Mouse (Mus musculus) midbrain, embryonic 16.5 days (tissue): Measurements from ENCODE around the gene A4galt. TPM values are rescaled to one million over a fixed set of nuclear protein-coding genes. Genes with fewer than 3 reads are reported as not detected.

ENCODE experiments used
- ATAC-seq: fragments of 200-750 bp; cut with Nextera tagmentation; 2 replicates; pipeline ENCODE4 v1.8.0; 2017; ENCODE audit warnings: moderate TSS enrichment
- H3K27ac ChIP-seq: fragments of 300-500 bp; sonication (generic); 2 replicates; pipeline ENCODE4 v1.5.1; 2014; ENCODE audit warnings: mild to moderate bottlenecking, low read length, mixed read lengths
- H3K27me3 ChIP-seq: fragments of 300-500 bp; sonication (generic); 2 replicates; pipeline ENCODE4 v1.6.1; 2014; ENCODE audit warnings: low read depth, low read length, mixed read lengths; ENCODE audit not compliant: control insufficient read depth, insufficient read depth
- H3K36me3 ChIP-seq: fragments of 300-500 bp; sonication (generic); 2 replicates; pipeline ENCODE4 v1.6.1; 2014; ENCODE audit warnings: mild to moderate bottlenecking, low read length, moderate library complexity, mixed read lengths; ENCODE audit not compliant: control insufficient read depth, insufficient read depth
- H3K4me1 ChIP-seq: fragments of 300-500 bp; sonication (generic); 2 replicates; pipeline ENCODE4 v1.6.1; 2014; ENCODE audit warnings: mild to moderate bottlenecking, low read length, mixed read lengths; ENCODE audit not compliant: control insufficient read depth, insufficient read depth
- H3K4me2 ChIP-seq: fragments of 300-500 bp; sonication (generic); 2 replicates; pipeline ENCODE4 v1.6.1; 2014; ENCODE audit warnings: mild to moderate bottlenecking, low read length, mixed read lengths
- H3K4me3 ChIP-seq: fragments of 300-500 bp; sonication (generic); 2 replicates; pipeline ENCODE4 v1.5.1; 2014; ENCODE audit warnings: low read depth, mild to moderate bottlenecking, low read length, moderate library complexity, mixed read lengths
- H3K9ac ChIP-seq: fragments of 300-500 bp; sonication (generic); 2 replicates; pipeline ENCODE4 v1.6.1; 2014; ENCODE audit warnings: low read depth, low read length, mixed read lengths
- H3K9me3 ChIP-seq: fragments of 300-500 bp; sonication (generic); replicated peaks from 2 replicates; pipeline ENCODE4 v1.6.1; 2014; ENCODE audit warnings: mild to moderate bottlenecking, low read length, mixed read lengths; ENCODE audit not compliant: control insufficient read depth, poor library complexity, severe bottlenecking
- WGBS: fragments of 180-500 bp; shearing (Covaris S2); extraction: QIAGEN DNeasy Blood & Tissue Kit; methylation state at CpG from one replicate; pipeline ENCODE4 v1.1.7; 2014; 5-methylcytosine and 5-hydroxymethylcytosine counted together
- polyA plus RNA-seq: library from polyadenylated mRNA; unstranded; fragments of >200 nt; fragmentation: Nextera tagmentation; extraction: Ambion mirVana; gene quantifications from 2 replicates; pipeline ENCODE4 v1.2.1, GENCODE M21; 2015

Gene A4galt
- polyA plus RNA-seq, 1 experiment from 2014 or later: 2.4 TPM

GRCm38 (mm10) chr15:83202412-83202811 is 49.2 kb downstream of the A4galt start:
- no peak overlapping the region for H3K4me2 ChIP-seq
- 62% methylated on average over 4 of the region's 4 CpGs for WGBS
- ATAC-seq: no peak

DNA sequence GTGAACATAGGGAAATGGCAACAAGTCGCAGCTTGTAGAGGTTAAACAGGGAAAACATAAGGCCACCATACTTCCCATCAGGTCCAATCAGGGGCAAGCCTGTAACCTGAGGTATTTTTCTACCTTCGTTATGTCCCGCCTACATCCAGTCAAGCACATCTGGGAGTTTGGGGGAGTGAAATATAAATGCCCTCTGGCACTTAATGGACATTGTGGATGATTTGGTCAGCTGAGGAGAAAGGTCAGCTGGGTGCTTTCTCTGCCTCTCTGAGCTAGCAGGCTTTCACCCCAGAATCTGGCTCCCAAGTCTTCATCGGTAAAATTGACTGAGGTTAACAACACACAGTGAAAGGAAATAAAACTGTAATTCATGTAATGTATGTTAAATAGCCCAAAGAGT is 58.2 kb downstream of the A4galt start:
- Histone ChIP-seq H3K36me3 (no peaks in the 10 kb centered on the region), H3K4me2 (no peak overlapping the region), H3K9me3 (no peaks in the 10 kb centered on the region), H3K27ac (no peak overlapping the region), H3K27me3 (no peaks in the 10 kb centered on the region), H3K4me3 (no peak overlapping the region), H3K4me1 (no peaks in the 10 kb centered on the region), H3K9ac (no peak overlapping the region)
- ATAC-seq: no peak
- 96% methylated on average over 4 of the region's 4 CpGs for whole genome bisulfite sequencing

More at GRCm38 (mm10) chr15:83202412-83202811, 49.2 kb downstream of the A4galt start:
- Histone ChIP-seq H3K27ac (no peak overlapping the region), H3K27me3 (no peaks in the 10 kb centered on the region), H3K9ac (no peak overlapping the region), H3K4me3 (no peak overlapping the region), H3K4me1 (no peaks in the 10 kb centered on the region), H3K36me3 (no peaks in the 10 kb centered on the region), H3K9me3 (no peaks in the 10 kb centered on the region)

- WGBS: 71% methylated on average over 5 of the region's 5 CpGs
These were observed 69.2 kb downstream of the A4galt start for GRCm38 (mm10) chr15:83182351-83182750.

DNA sequence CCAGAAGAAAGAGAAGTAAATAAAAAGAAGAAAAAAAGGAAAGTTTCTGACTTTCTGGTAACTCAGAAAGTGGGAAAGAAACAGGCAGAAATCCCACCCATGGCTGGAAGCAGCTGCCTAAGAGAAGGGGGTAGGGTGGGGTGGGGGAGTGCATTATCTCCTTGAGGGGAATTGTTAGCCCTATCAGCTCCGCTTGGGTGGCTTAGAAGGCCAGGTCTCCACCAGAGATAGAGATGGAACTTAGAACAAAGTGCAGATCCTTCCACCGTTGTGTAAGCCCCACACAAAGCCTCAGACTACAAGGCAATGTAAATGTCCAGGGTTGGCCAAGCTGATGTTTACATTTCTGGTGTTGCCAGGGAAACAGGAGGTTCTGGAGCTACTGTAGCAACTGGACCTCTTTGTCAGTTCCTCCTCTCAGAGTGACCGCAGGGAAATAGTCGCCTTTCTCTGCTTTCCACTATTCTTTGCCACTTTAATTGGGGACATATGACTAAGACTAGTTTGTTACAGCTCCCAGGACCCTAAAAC is 69.7 kb downstream of the A4galt start:
- H3K9me3 ChIP-seq: no peaks in the 10 kb centered on the region
- ATAC-seq: no peak
- H3K27ac ChIP-seq: no peak overlapping the region
- H3K4me3 ChIP-seq: no peak overlapping the region
- no peaks in the 10 kb centered on the region for H3K27me3 ChIP-seq
- WGBS: 38% methylated on average over 4 of the region's 4 CpGs
- no peaks in the 10 kb centered on the region for H3K4me1 ChIP-seq
- no peaks in the 10 kb centered on the region for H3K36me3 ChIP-seq
- no peak overlapping the region for H3K9ac ChIP-seq
- no peak overlapping the region for H3K4me2 ChIP-seq

More at GRCm38 (mm10) chr15:83182351-83182750, 69.2 kb downstream of the A4galt start:
- H3K4me3 ChIP-seq: no peak overlapping the region
- H3K27ac ChIP-seq: no peak overlapping the region
- no peak for ATAC-seq
- no peaks in the 10 kb centered on the region for H3K4me1 ChIP-seq
- no peaks in the 10 kb centered on the region for H3K27me3 ChIP-seq
- H3K9me3 ChIP-seq: no peaks in the 10 kb centered on the region
- H3K9ac ChIP-seq: no peak overlapping the region
- H3K36me3 ChIP-seq: no peaks in the 10 kb centered on the region
- no peak overlapping the region for H3K4me2 ChIP-seq

DNA sequence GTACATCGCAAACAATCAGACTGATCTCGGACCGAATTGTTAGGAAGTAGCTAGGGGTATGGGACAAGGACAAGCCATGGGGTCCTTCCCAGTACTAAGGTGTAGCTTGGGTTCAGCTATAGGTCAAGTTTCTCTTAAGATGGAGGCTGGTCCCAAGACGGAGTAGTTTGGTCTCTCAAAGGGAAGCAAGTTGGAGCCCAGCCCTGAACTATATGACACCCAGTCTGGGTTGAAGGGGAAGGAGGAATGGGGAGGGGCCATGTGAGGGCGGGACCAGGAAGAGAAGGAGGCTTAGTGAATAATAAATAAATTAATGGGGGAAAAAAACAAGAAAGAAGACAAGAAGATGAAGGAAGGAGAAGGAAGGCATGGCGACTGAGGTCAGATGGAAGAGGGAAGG is 71.6 kb downstream of the A4galt start:
- ATAC-seq: no peak
- no peak overlapping the region for H3K9ac ChIP-seq
- 88% methylated on average over 6 of the region's 6 CpGs for WGBS
- H3K4me1 ChIP-seq: no peaks in the 10 kb centered on the region
- no peaks in the 10 kb centered on the region for H3K9me3 ChIP-seq
- H3K27ac ChIP-seq: no peak overlapping the region
- H3K4me3 ChIP-seq: no peak overlapping the region
- no peaks in the 10 kb centered on the region for H3K36me3 ChIP-seq
- H3K4me2 ChIP-seq: no peak overlapping the region
- H3K27me3 ChIP-seq: no peaks in the 10 kb centered on the region

Other genes starting within 250 kb of the A4galt start
- 2.6 and 3.0 TPM in 2 replicates for gene Nfam1, start 218.5 kb downstream of the A4galt start, polyA plus RNA-seq
- 29.6 and 29.7 TPM in 2 replicates for gene Serhl, start 162.3 kb downstream of the A4galt start, polyA plus RNA-seq
- gene Rrp7a, start 129.0 kb downstream of the A4galt start, polyA plus RNA-seq: 90.6 and 93.0 TPM in 2 replicates
- gene Poldip3, start 102.4 kb downstream of the A4galt start, polyA plus RNA-seq: 140 and 145 TPM in 2 replicates
- gene Cyb5r3, start 79.2 kb downstream of the A4galt start, polyA plus RNA-seq: 107 and 121 TPM in 2 replicates
- 45.1 and 45.6 TPM in 2 replicates for gene Arfgap3, start 98.5 kb upstream of the A4galt start, polyA plus RNA-seq
- gene Pacsin2, start 212.8 kb upstream of the A4galt start, polyA plus RNA-seq: 23.4 and 23.5 TPM in 2 replicates